Mouse (Mus musculus): ENCODE measurements around the gene Gsg1l. TPM values are rescaled to one million over a fixed set of nuclear protein-coding genes. Genes with fewer than 3 reads are reported as not detected.

Gene Gsg1l
- polyA plus RNA-seq, 3 experiments from 2014 or later = not detected

DNA sequence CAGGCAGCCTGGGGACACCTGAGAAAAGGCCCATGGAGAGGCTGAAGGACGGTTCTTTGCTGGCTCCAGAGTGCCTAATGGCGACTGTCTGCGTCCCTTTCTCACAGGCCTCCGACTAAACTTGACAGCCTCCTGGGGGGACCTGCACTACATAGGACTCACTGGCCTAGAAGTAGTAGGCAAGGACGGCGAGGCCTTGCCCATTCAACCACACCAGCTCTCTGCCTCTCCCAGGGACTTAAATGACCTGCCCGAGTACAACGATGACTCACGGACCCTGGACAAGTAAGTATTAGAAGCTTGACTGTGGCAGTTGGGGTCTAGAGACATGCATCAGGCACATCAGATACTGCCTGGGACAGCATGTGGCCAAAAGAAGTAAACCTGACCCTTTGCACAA, 221.8 kb downstream of the Gsg1l start:
- no peak for ATAC-seq

DNA sequence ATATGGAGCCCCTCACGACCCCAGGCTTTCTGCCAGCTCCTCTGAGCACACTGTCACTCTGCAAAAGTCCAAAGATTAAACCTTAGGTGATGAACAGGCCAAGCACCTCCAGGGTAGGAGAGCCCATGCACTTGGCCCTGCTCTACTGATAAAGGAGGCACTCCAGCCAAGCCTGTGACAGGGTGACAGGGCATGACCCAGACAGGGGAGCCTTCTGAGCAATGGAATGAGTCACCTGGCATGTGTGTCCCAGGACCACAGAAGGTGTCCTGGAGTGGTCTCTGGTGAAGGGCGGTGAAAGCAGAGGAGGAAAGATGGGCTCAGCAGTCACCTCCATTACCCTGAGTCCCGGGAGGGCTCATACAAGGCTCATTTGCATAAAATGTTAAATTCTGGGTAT, 222.6 kb downstream of the Gsg1l start:
- no peak for ATAC-seq

DNA sequence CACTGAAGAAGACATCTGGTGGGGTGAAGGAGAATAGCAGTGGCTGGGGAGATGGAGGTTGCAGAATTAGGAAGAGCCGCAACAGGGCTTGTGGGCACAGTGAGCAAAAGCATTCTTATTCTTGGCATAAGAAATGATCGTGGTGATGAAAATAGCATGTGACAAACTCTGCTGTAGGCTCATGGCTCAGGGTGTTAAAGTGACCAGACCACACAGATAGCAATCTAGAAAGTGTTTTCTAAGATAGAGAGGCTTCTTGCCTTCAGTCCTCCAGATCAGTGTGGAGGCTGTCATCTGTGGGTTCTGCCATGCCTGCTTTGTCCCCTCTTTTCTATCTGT, 234.7 kb downstream of the Gsg1l start:
- ATAC-seq = no peak

DNA sequence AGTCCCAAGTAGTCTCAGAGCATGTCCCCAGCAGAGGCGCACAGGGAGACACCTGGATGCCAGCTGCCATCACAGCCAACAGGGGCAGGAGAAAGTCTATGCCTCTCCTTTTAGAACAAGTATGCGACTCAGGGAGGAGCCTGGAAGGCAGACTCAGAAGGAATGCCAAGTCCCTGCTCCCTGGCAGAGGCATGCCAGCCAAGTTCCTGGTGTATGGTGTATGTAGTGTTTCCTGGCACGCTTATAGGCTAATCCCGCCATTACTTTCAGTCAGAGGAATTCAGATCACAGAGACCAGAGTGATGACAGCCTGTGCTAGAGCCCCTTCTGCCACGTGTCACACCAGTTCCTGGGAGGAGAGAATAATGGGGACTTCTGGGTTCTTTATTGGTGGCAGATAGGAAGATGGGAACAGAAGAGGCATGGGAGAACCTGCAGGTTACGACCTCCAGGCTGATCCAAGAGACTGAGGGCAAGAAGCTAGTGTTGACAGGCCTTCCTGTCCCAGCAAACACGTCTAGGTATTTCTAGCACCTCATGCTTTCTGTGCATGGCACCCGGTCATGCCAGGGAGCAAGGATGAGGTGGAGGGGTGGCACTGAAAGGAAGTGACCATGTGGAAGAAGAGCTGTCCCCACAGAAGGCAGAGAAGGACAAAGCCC, 235.2 kb downstream of the Gsg1l start:
- no peak for ATAC-seq

DNA sequence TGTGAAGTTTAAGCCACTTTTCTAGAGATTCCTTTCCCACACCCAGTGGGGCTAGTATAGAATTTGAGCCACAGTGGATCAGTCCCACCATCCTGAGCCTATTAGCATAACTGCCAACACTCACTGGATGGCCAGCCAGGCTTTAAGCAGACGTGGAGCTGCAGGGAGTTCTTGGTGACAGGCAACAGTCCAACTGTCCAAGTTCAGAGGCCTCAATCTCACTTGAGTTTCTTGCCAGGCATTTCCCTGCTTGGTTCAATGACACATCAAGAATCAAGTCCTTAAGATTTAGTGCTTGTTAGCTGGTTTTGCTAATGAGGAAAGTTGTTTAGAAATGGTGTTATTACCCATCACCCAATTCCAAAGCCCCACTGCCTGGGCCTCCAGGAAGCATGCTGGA, 236.6 kb downstream of the Gsg1l start:
- ATAC-seq = no peak

DNA sequence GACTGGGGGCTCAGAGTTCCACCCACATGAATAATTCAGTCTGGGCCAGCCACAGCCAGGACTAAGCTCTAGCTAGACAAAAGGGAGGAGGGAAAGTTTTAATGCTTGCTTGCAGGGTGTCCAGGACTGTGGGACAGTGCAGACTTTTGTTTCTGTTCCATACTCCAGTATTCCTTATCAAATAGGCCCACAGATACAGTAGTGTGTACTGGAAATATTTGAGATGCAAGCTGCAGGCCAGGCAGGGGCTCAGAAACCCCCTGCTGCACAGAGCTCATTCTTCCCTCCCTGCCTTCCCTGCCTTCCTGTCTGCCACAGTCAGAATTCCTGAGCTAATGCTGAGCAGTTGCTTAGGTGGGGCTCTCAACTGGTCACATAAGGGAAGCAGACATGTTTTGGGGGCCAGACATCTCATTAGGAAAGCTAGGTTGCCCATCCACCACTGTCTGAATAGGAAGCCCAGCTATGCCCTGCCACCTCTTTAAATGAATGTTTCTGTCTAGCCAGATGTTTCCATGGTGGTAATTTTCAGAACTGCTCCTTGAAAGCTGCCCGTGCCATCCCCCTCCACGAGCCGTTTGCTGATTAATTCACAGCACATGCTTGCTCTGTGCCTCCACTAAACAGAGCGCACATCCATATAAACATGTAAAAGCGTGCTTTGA, 244.0 kb downstream of the Gsg1l start:
- ATAC-seq = no peak

DNA sequence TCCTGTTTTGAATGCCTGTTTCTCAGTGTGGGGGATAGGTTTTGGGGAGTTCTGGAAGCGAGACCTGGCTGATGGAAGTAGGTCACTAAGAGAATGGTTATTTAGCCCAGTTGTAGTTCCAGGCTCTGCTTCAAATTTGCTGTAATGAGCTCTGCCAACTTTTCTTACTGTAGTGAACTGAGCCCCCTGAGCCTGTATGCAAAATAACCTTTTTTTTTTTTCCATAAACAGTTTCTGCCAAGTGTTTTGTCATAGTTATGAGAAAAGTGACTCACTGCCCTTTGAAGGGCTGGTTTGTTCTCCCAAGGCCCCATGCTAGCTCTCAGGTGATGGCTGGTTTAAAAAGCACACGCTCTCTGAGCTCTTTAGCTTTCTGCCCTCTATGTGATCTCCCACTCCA, 248.7 kb downstream of the Gsg1l start:
- no peak for ATAC-seq

DNA sequence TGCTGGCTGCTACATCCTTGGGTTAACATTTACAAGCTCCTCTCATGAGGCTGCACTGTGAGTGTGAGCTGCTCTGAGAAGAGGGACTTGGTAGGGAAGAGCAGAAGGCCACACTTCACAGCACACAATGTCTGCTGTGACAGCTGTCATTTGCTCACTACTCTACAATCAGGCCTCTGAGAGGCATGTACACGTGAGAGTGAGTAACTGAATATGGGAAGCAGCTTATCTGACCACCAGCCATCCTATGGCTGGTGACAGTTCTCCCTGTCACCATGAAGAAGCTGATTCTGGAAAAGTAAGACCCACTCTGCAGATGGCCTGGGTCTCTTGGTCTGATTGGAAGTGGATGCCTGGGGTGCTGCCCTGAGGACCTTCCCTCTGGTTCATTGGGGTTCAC, 249.4 kb downstream of the Gsg1l start:
- no peak for ATAC-seq

DNA sequence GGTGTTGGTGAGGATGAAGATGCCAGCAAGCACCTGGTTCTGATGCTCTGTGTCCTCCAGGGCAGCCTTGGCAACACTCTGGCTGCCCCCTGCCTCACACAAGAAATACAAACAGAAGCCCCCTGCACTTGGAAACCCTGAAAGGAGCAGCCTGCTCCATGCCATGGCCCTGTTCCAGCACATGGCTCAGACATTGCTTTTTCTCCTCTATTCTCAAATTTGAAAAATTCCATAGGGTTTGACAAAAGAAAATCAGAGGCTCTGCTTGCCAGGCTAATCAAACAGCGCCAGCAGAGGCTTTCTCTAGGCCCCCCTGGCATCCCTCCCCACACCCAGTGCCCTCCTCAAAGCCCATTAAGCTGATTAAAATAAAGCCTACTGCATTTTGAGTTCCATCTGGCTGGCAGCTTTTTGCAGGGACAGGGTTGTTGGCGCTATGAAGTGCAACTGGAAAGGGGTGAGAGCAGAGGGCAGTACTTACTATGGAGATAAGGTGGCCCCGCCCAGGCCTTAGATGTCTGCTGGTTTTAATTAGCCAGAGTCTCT, 253.0 kb downstream of the Gsg1l start:
- no peak for ATAC-seq

DNA sequence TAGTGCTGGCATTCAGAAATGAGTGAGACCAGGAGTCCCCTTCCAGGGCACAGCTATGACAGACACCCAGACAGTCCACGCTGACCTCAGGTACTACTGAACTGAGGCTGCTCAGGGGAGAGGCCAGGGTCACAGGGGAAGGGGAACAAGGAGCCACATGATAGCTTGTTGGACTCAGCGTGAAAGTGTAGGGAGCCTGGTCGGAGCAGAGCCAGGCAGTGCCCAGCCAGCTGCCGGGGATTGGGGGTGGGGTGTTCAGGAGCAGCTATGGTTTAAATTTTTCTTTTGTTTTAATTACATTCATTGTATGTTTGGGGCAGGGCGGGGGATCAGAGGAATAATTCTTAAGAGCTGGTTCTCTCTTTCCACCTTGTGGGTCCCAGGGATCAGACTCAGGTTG, 253.7 kb downstream of the Gsg1l start:
- ATAC-seq = no peak

Other genes with a start within 250 kb of the Gsg1l start
- 100 to 1,000 TPM in 2 of 3 experiments, 10 to 100 TPM in 1; 66.7 to 148 (median 128) TPM for gene Xpo6, start 118.1 kb upstream of the Gsg1l start, polyA plus RNA-seq (2017; shearing (Covaris generic))
- 1 to 10 TPM; 2.1 to 4.2 (median 2.6) TPM for gene Sbk1, start 190.2 kb upstream of the Gsg1l start, polyA plus RNA-seq (2017; shearing (Covaris generic))

Data from inflammation-experienced regulatory T-cells, adult 6 months (primary cell).